Mouse (Mus musculus) midbrain, postnatal 0 days (tissue): ENCODE data around the gene Ppp1r14b. TPM values are rescaled to one million over a fixed set of nuclear protein-coding genes. Genes with fewer than 3 reads are reported as not detected.
A peak's percentile ranks its signal among the peaks of the same experiment; 100 is the strongest.

Source experiments
- ATAC-seq: fragments of 200-750 bp; cut with Nextera tagmentation; 2 replicates; pipeline ENCODE4 v1.8.0; 2017; ENCODE audit warnings: moderate number of reproducible peaks, mild to moderate bottlenecking, moderate TSS enrichment, moderate library complexity; ENCODE audit not compliant: low FRiP score
- DNase-seq: peaks from one replicate; pipeline ENCODE4 v3.0.0-alpha.2; 2015; ENCODE audit warnings: low spot score
- H3K27ac ChIP-seq: fragments of 300-500 bp; sonication (generic); 2 replicates; pipeline ENCODE4 v1.5.1; 2014; ENCODE audit warnings: low read depth, mild to moderate bottlenecking, low read length, mixed read lengths
- H3K27me3 ChIP-seq: fragments of 300-500 bp; sonication (generic); 2 replicates; pipeline ENCODE4 v1.6.1; 2014; ENCODE audit warnings: low read length, control low read depth, mixed read lengths; ENCODE audit not compliant: insufficient read depth
- H3K36me3 ChIP-seq: fragments of 300-500 bp; sonication (generic); 2 replicates; pipeline ENCODE4 v1.6.1; 2014; ENCODE audit warnings: low read length, control low read depth, mixed read lengths; ENCODE audit not compliant: insufficient read depth
- H3K4me1 ChIP-seq: fragments of 300-500 bp; sonication (generic); 2 replicates; pipeline ENCODE4 v1.6.1; 2014; ENCODE audit warnings: mild to moderate bottlenecking, control low read depth, antibody characterized with exemption, low read length, mixed read lengths; ENCODE audit not compliant: insufficient read depth
- H3K4me2 ChIP-seq: fragments of 300-500 bp; sonication (generic); 2 replicates; pipeline ENCODE4 v1.6.1; 2014; ENCODE audit warnings: low read depth, mild to moderate bottlenecking, low read length, mixed read lengths; ENCODE audit not compliant: poor library complexity, severe bottlenecking
- H3K4me3 ChIP-seq: fragments of 300-500 bp; sonication (generic); 2 replicates; pipeline ENCODE4 v1.5.1; 2014; ENCODE audit warnings: low read depth, mild to moderate bottlenecking, low read length, moderate library complexity
- H3K9ac ChIP-seq: fragments of 300-500 bp; sonication (generic); replicated peaks from 2 replicates; pipeline ENCODE4 v1.6.1; 2014; ENCODE audit warnings: mild to moderate bottlenecking, low read length, moderate library complexity, mixed read lengths; ENCODE audit not compliant: poor library complexity, severe bottlenecking
- H3K9me3 ChIP-seq: fragments of 300-500 bp; sonication (generic); 2 replicates; pipeline ENCODE4 v1.6.1; 2016; ENCODE audit warnings: low read length, control low read depth
- CTCF ChIP-seq: IDR thresholded peaks from 2 replicates; pipeline ENCODE4 v1.5.1; 2016; ENCODE audit warnings: antibody characterized with exemption, mild to moderate bottlenecking
- WGBS: fragments of 180-500 bp; shearing (Covaris S2); extraction: QIAGEN DNeasy Blood & Tissue Kit; methylation state at CpG from one replicate; pipeline ENCODE4 v1.1.7; 2014; 5-methylcytosine and 5-hydroxymethylcytosine counted together
- polyA plus RNA-seq: library from polyadenylated mRNA; unstranded; fragments of >200 nt; fragmentation: Nextera tagmentation; extraction: Ambion mirVana; gene quantifications from 2 replicates; pipeline ENCODE4 v1.2.1, GENCODE M21; 2015
- total RNA-seq: library from RNA; depleted of rRNA; stranded (reverse); fragments of >200 nt; gene quantifications from 2 replicates; pipeline ENCODE4 v1.2.3, GENCODE M21; 2014

Gene Ppp1r14b
- total and polyA plus RNA-seq, 2 experiments from 2014 or later: 137 to 144 TPM

DNA sequence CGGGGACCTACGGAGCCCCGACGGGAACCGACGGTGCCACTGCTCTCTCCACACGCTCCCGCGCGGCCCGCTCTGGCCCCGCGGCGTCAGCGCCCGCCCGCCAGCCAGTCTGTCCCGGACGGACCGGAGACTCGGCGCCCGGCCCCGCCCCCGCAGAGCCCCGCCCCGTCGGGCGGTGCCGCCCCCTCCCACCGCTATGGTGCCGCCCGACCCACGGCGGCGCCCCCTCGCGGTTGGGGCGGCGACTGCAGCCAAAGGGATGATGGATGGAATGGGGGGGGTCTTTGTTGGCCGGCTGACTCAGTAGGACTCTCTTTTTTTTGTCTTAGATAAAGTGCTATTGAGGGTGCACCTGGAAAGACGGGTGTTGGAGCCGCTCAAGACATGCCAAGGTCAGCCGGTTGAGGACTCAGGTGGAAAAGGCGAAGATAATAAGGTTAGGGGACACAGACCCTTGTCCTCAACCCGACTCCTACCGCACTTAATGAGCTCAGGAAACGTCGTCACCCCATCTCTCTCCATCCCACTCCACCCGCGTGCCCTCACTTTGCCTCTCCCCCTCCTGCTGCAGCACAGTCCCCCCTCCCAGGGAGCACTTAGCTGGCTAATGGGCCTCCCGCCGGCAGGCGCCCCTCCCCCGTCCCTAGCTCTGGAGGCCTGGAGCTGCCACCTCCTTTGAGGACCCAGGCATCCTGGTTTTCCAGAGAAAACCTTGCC lies 4.9 kb upstream of the Ppp1r14b start:
- H3K9ac ChIP-seq: peak overlapping the region; percentile 29; the same call in 1 of the 2 replicates
- H3K36me3 ChIP-seq: no peaks in the 10 kb centered on the region
- peak; percentile 26 for DNase-seq
- no peaks in the 10 kb centered on the region for H3K4me1 ChIP-seq
- H3K27me3 ChIP-seq: peaks cover 11% of the 10 kb centered on the region
- peak overlapping the region; percentile 43 for H3K4me2 ChIP-seq
- H3K4me3 ChIP-seq: peak overlapping the region; percentile 31
- no peaks in the 10 kb centered on the region for H3K9me3 ChIP-seq
- TF ChIP-seq CTCF: peak; percentile 64
- 1% methylated on average over 53 of the region's 55 CpGs for WGBS
- no peak overlapping the region for H3K27ac ChIP-seq
- no peak for ATAC-seq

DNA sequence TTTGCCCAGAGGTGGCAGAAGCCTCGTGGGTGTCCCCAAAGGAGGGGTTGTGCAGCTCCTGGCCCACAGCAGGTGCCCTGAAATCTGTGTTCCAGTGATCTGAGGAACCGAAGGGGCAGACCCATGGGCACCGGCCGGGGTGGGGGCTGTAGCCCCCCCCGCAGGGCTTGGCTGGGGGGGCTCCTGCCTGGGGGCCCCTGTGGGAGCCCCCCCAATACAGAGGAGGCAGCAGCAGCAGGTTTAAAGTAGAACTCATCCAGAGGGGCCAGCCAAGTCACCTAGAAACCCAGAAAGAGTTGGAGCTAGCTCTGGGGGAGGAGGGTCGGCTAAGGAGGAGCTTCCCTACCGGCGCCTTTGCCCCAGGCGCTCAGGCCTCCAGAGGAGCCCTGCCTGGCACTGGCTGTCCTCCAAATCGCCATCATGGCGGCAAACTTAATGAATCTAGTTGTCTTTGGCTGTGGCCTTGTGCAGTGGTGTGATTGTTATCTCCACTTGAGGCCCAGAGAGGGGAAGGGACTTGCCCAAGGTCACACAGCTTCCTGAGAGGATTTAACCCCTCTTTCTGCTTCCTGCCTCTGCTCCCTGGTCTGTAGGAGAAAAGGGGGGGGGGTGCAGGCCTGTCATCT lies 4.2 kb upstream of the Ppp1r14b start:
- Histone ChIP-seq H3K9ac (peak overlapping the region; percentile 29; the same call in 1 of the 2 replicates), H3K27ac (no peak overlapping the region), H3K4me1 (peaks cover under 1% of the 10 kb centered on the region; the same call in 1 of the 2 replicates), H3K4me2 (no peak overlapping the region; the same call in 1 of the 2 replicates), H3K36me3 (no peaks in the 10 kb centered on the region), H3K4me3 (peak overlapping the region; percentile 31; the same call in 1 of the 2 replicates), H3K9me3 (no peaks in the 10 kb centered on the region), H3K27me3 (peaks cover 11% of the 10 kb centered on the region)
- ATAC-seq: no peak
- TF ChIP-seq CTCF: no peak
- DNase-seq: no peak
- WGBS: 14% methylated on average over 11 of the region's 11 CpGs

GRCm38 (mm10) chr19:6971644-6972043 lies 3.1 kb upstream of the Ppp1r14b start:
- no peak for TF ChIP-seq CTCF
- WGBS: 54% methylated on average over 6 of the region's 6 CpGs
- no peak overlapping the region for H3K27ac ChIP-seq
- H3K9ac ChIP-seq: no peak overlapping the region
- H3K4me1 ChIP-seq: peaks cover 5% of the 10 kb centered on the region; the same call in 1 of the 2 replicates
- DNase-seq (no peak), ATAC-seq (no peak)
- H3K4me3 ChIP-seq: no peak overlapping the region
- peaks cover 11% of the 10 kb centered on the region for H3K27me3 ChIP-seq
- H3K36me3 ChIP-seq: no peaks in the 10 kb centered on the region
- H3K4me2 ChIP-seq: no peak overlapping the region
- H3K9me3 ChIP-seq: no peaks in the 10 kb centered on the region

DNA sequence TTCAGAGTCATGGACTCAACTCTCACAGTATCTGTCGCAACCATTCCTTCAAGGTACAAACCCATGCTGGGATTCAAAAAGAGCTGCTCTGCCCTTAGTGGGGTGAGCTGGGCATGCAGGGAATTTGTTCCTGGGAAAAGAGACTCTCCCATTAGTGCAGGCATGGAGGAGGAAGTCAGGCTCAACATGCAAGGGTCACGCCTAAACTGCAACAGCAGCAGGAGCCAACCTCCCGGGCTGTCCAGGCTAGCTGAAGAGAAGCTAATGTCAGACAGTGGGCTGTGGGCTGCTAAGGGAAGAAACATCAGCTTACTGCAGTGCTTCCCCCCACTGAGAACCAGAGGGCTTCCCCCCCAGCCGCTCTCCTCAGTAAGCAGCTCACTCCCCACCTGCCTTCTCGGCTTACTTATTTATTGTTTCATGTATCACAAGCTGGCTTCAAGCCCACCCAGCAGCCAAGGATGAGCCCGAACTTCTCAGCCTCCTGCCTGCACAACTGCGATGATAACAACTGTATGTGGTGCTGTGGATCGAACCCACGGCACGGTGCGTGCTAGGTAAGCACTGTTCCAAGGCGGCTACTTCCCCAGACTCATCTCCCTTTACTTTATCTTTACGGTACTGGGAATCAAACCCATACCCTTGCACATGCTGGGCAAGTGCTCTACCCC lies 2.4 kb upstream of the Ppp1r14b start:
- Histone ChIP-seq H3K9ac (no peak overlapping the region), H3K27me3 (peaks cover 11% of the 10 kb centered on the region), H3K36me3 (peaks cover 3% of the 10 kb centered on the region), H3K4me1 (peaks cover 6% of the 10 kb centered on the region; the same call in 1 of the 2 replicates), H3K4me3 (no peak overlapping the region), H3K4me2 (no peak overlapping the region), H3K27ac (no peak overlapping the region), H3K9me3 (no peaks in the 10 kb centered on the region)
- TF ChIP-seq CTCF: no peak
- ATAC-seq (no peak), DNase-seq (no peak)
- 82% methylated on average over 13 of the region's 13 CpGs for WGBS

DNA sequence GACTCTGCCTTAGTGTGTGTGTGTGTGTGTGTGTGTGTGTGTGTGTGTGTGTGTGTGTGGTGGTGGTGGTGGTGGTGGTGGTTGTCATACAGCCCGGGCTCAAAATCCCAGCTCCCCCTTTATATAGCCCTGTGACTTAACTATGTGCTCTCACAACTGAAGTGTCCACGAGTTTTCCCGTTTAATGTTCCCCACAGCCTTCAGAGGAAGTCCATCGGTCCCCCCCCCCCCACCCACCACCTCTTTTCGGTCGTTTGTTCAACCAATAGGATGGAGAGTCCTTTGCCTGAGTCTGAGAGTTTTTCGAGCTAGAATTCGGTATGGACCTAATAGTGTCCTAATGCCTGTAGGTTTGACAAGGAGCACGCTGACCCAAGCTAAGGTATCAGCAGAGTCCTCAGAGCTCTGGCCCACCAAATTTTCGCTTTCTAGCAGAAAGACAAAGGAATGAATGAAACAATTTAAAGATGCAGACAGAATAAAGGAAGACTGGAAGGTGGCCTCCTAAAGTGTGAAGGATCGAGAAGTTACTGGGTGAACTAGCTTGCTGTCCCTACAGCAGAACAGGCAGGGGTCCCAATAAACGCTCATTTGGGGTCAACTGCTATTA lies 1.1 kb upstream of the Ppp1r14b start:
- no peak for TF ChIP-seq CTCF
- WGBS: 34% methylated on average over 12 of the region's 12 CpGs
- Histone ChIP-seq H3K9ac (peak overlapping the region; percentile 72; the same call in 1 of the 2 replicates), H3K27ac (peak overlapping the region; percentile 85), H3K9me3 (no peaks in the 10 kb centered on the region), H3K36me3 (peaks cover 13% of the 10 kb centered on the region), H3K4me3 (peak overlapping the region; percentile 62), H3K27me3 (peaks cover 11% of the 10 kb centered on the region), H3K4me1 (peaks cover 14% of the 10 kb centered on the region; the same call in 1 of the 2 replicates), H3K4me2 (peak overlapping the region; percentile 95)
- no peak for DNase-seq
- no peak for ATAC-seq
